Mouse (Mus musculus): ENCODE measurements around the gene Smim11. TPM values are rescaled to one million over a fixed set of nuclear protein-coding genes. Genes with fewer than 3 reads are reported as not detected.

The Smim11 gene
- polyA plus RNA-seq, 2 experiments: 61.2 to 150 TPM

GRCm38 (mm10) chr16:92327911-92328310 lies 26.8 kb downstream of the Smim11 start:
- no peaks in the 10 kb centered on the region for H3K27me3 ChIP-seq (ENCODE audit: control insufficient read depth, insufficient read depth, low read length)
- no peaks in the 10 kb centered on the region for H3K36me3 ChIP-seq (ENCODE audit: control insufficient read depth, insufficient read depth, low read length)
- no peak overlapping the region for H3K27ac ChIP-seq (replicated peaks; ENCODE audit: low read depth, low read length)
- TF ChIP-seq POLR2A (IDR thresholded peaks at IDR 0.05; ENCODE audit: borderline replicate concordance, extremely low read depth, insufficient read depth, insufficient read length): no peak
- 77% methylated on average over 10 of the region's 10 CpGs for WGBS
- no peak overlapping the region for H3K4me2 ChIP-seq (replicated peaks; ENCODE audit: low read depth, low read length, severe bottlenecking)
- H3K4me3 ChIP-seq (replicated peaks; ENCODE audit: low read length): no peak overlapping the region
- ATAC-seq (ENCODE audit: low FRiP score, low read depth) (no peak), DNase-seq (ENCODE audit: low spot score) (no peak)
- H3K9ac ChIP-seq (ENCODE audit: low read depth, low read length, severe bottlenecking): no peak overlapping the region
- H3K4me1 ChIP-seq (ENCODE audit: control insufficient read depth, insufficient read depth, low read length): no peaks in the 10 kb centered on the region; the same call in 1 of the 2 replicates
- H3K9me3 ChIP-seq (ENCODE audit: control insufficient read depth, low read length): no peaks in the 10 kb centered on the region

- Histone ChIP-seq H3K4me3 (replicated peaks; ENCODE audit: low read length) (no peak overlapping the region), H3K27ac (replicated peaks; ENCODE audit: low read depth, low read length) (no peak overlapping the region), H3K4me1 (ENCODE audit: control insufficient read depth, insufficient read depth, low read length) (no peaks in the 10 kb centered on the region), H3K9me3 (ENCODE audit: control insufficient read depth, low read length) (no peaks in the 10 kb centered on the region), H3K4me2 (replicated peaks; ENCODE audit: low read depth, low read length, severe bottlenecking) (no peak overlapping the region), H3K27me3 (ENCODE audit: control insufficient read depth, insufficient read depth, low read length) (no peaks in the 10 kb centered on the region), H3K9ac (ENCODE audit: low read depth, low read length, severe bottlenecking) (no peak overlapping the region), H3K36me3 (ENCODE audit: control insufficient read depth, insufficient read depth, low read length) (no peaks in the 10 kb centered on the region)
- DNase-seq (ENCODE audit: low spot score): no peak
- ATAC-seq (ENCODE audit: low FRiP score, low read depth): no peak
- TF ChIP-seq POLR2A (IDR thresholded peaks at IDR 0.05; ENCODE audit: borderline replicate concordance, extremely low read depth, insufficient read depth, insufficient read length): no peak
- WGBS: 75% methylated on average over 5 of the region's 5 CpGs
Observed at GRCm38 (mm10) chr16:92330966-92331365, 29.9 kb downstream of the Smim11 start.

GRCm38 (mm10) chr16:92334600-92334999 lies 33.5 kb downstream of the Smim11 start:
- no peaks in the 10 kb centered on the region for H3K36me3 ChIP-seq (ENCODE audit: control insufficient read depth, insufficient read depth, low read length)
- H3K9ac ChIP-seq (ENCODE audit: low read depth, low read length, severe bottlenecking): no peak overlapping the region
- no peaks in the 10 kb centered on the region for H3K4me1 ChIP-seq (ENCODE audit: control insufficient read depth, insufficient read depth, low read length)
- no peak for DNase-seq (ENCODE audit: low spot score)
- no peak for ATAC-seq (ENCODE audit: low FRiP score, low read depth)
- no peaks in the 10 kb centered on the region for H3K27me3 ChIP-seq (ENCODE audit: control insufficient read depth, insufficient read depth, low read length)
- no peak overlapping the region for H3K4me3 ChIP-seq (replicated peaks; ENCODE audit: low read length)
- H3K4me2 ChIP-seq (replicated peaks; ENCODE audit: low read depth, low read length, severe bottlenecking): no peak overlapping the region
- H3K27ac ChIP-seq (replicated peaks; ENCODE audit: low read depth, low read length): no peak overlapping the region
- no peak for TF ChIP-seq POLR2A (IDR thresholded peaks at IDR 0.05; ENCODE audit: borderline replicate concordance, extremely low read depth, insufficient read depth, insufficient read length)
- 60% methylated on average over 9 of the region's 9 CpGs for WGBS
- no peaks in the 10 kb centered on the region for H3K9me3 ChIP-seq (ENCODE audit: control insufficient read depth, low read length)

- H3K27ac ChIP-seq (replicated peaks; ENCODE audit: low read depth, low read length): 0 out of 2 replicates have a peak overlapping the region, but pooled peaks have one; percentile 1
- no peaks in the 10 kb centered on the region for H3K27me3 ChIP-seq (ENCODE audit: control insufficient read depth, insufficient read depth, low read length)
- no peak for TF ChIP-seq POLR2A (IDR thresholded peaks at IDR 0.05; ENCODE audit: borderline replicate concordance, extremely low read depth, insufficient read depth, insufficient read length)
- ATAC-seq (ENCODE audit: low FRiP score, low read depth) (peak; percentile 75), DNase-seq (ENCODE audit: low spot score) (peak; percentile 86)
- no peak overlapping the region for H3K9ac ChIP-seq (ENCODE audit: low read depth, low read length, severe bottlenecking)
- H3K4me3 ChIP-seq (replicated peaks; ENCODE audit: low read length): no peak overlapping the region
- H3K9me3 ChIP-seq (ENCODE audit: control insufficient read depth, low read length): no peaks in the 10 kb centered on the region
- no peaks in the 10 kb centered on the region for H3K36me3 ChIP-seq (ENCODE audit: control insufficient read depth, insufficient read depth, low read length)
- 3% methylated on average over 9 of the region's 9 CpGs for WGBS
- H3K4me2 ChIP-seq (replicated peaks; ENCODE audit: low read depth, low read length, severe bottlenecking): peak overlapping the region; percentile 16; the same call in 1 of the 2 replicates
- H3K4me1 ChIP-seq (ENCODE audit: control insufficient read depth, insufficient read depth, low read length): peaks cover 3% of the 10 kb centered on the region; the same call in 1 of the 2 replicates
Observed at GRCm38 (mm10) chr16:92336280-92336679, 35.2 kb downstream of the Smim11 start.

GRCm38 (mm10) chr16:92340612-92341511 lies 39.8 kb downstream of the Smim11 start:
- H3K27me3 ChIP-seq (ENCODE audit: control insufficient read depth, insufficient read depth, low read length): no peaks in the 10 kb centered on the region
- no peak overlapping the region for H3K9ac ChIP-seq (ENCODE audit: low read depth, low read length, severe bottlenecking)
- no peaks in the 10 kb centered on the region for H3K36me3 ChIP-seq (ENCODE audit: control insufficient read depth, insufficient read depth, low read length)
- H3K4me3 ChIP-seq (replicated peaks; ENCODE audit: low read length): no peak overlapping the region
- ATAC-seq (ENCODE audit: low FRiP score, low read depth): peak; percentile 69
- peak; percentile 93 for DNase-seq (ENCODE audit: low spot score)
- peak overlapping the region; percentile 32 for H3K4me2 ChIP-seq (replicated peaks; ENCODE audit: low read depth, low read length, severe bottlenecking)
- H3K4me1 ChIP-seq (ENCODE audit: control insufficient read depth, insufficient read depth, low read length): peaks cover 3% of the 10 kb centered on the region; the same call in 1 of the 2 replicates
- H3K27ac ChIP-seq (replicated peaks; ENCODE audit: low read depth, low read length): no peak overlapping the region
- WGBS: 30% methylated on average over 27 of the region's 27 CpGs
- TF ChIP-seq POLR2A (IDR thresholded peaks at IDR 0.05; ENCODE audit: borderline replicate concordance, extremely low read depth, insufficient read depth, insufficient read length): no peak
- H3K9me3 ChIP-seq (ENCODE audit: control insufficient read depth, low read length): no peaks in the 10 kb centered on the region

Measured in limb, embryonic 14.5 days (tissue).